Mouse (Mus musculus) cortical plate, adult 2 months (tissue): ENCODE measurements at regions not wholly inside any gene's neighbourhood (a gene's known extent, or its start where the extent isn't known, plus 50 kb on each side); places are given as distances from the start of the nearest gene placed in this dataset.

Experiments
- CTCF ChIP-seq: fragments of 200-500 bp; IDR thresholded peaks from 2 replicates; pipeline ENCODE4 v1.5.1; 2011; ENCODE audit warnings: mild to moderate bottlenecking, control low read depth, low read length; ENCODE audit not compliant: insufficient read depth; ENCODE audit errors: extremely low read depth
- POLR2A ChIP-seq: fragments of 200-500 bp; IDR thresholded peaks from 2 replicates; pipeline ENCODE4 v1.6.1; 2011; ENCODE audit warnings: mild to moderate bottlenecking, low read length, control low read depth; ENCODE audit not compliant: insufficient read depth; ENCODE audit errors: extremely low read depth

GRCm38 (mm10) chr3:4796041-4796908, 954.3 kb upstream of the Gm8797 start:
- no peak for TF ChIP-seq CTCF
- no peak for TF ChIP-seq POLR2A
